ENCODE assay signal across 8 mouse cellular contexts in the genomic region with DNA sequence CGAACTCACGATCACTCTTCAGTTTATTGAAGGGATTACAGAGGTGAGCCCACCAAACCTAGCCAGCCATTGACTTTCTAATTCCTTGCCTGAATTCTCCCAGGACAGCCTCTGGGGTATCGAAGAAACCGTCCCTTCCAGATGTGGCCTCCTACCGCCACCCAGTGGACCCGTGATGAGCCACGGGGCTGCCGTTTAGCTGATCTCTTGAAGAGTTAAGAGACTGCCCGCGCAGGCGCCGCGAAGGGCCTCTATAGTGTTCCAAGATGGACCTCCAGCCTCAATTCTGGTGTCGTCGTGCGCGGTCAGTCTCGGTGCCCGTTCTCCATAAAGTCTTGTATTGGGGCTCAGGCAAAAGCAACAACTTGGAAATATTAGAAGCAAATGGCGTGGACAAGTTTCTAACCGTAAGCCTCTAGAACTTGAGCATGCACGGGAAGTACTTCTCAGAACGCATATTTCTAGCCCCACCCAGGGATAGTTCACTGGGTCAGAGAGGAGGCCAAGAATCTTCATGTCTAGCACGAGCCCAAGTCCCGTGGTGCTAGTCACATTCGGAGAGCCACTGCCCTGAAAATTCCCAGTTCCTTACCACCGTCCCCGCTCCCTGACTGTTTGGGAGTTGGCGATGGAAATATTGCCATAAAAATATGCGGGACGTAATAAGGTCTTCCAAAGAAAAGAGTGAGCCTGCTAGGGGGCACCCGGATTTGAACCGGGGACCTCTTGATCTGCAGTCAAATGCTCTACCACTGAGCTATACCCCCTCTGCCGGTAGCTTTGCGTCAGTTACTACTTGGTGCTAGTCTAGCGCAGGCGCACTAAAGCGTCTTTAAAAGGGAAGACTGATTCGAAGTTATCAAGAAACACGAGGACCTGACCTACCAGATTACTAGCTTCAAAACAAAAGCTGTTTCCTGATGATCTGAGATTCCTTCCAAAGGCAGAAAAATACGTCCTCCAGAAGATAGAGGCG. TPM values are rescaled to one million over a fixed set of nuclear protein-coding genes. Genes with fewer than 3 reads are reported as not detected.
DNase-seq lines count a peak whose midpoint lies in the region; ATAC-seq and TF ChIP-seq lines count a peak whose summit lies in the region.

No protein-coding gene starts in this region.

- TF ChIP-seq CTCF in liver, adult 2 months (IDR thresholded peaks at IDR 0.05; ENCODE audit: low read depth, low read length): peak; percentile 94

- under 1% methylated on average over 42 of the region's 42 CpGs for WGBS in heart, embryonic 11.5 days (ENCODE audit: insufficient replicate concordance)
- under 1% methylated on average over 42 of the region's 42 CpGs for WGBS in kidney, embryonic 16.5 days
- WGBS in liver, adult 2 months: under 1% methylated on average over 42 of the region's 42 CpGs

- no peaks in the 10 kb centered on the region for H3K36me3 ChIP-seq in heart, embryonic 11.5 days (ENCODE audit: control insufficient read depth, insufficient read depth, low read length)
- no peaks in the 10 kb centered on the region for H3K36me3 ChIP-seq in kidney, embryonic 16.5 days (ENCODE audit: insufficient read depth, low read length)
- H3K36me3 ChIP-seq in liver, adult 2 months (ENCODE audit: control insufficient read depth, insufficient read depth, low read length): no peaks in the 10 kb centered on the region
- no peaks in the 10 kb centered on the region for H3K36me3 ChIP-seq in myocyte (ENCODE audit: control insufficient read depth, insufficient read depth)
- peaks cover 4% of the 10 kb centered on the region for H3K36me3 ChIP-seq in splenic B cell, adult 2 months (ENCODE audit: control insufficient read depth, insufficient read depth, low read length, poor library complexity, severe bottlenecking)

- peak overlapping the region; percentile 86 for H3K27ac ChIP-seq in heart, embryonic 11.5 days (ENCODE audit: low read depth, low read length)
- peak overlapping the region; percentile 89 for H3K27ac ChIP-seq in kidney, embryonic 16.5 days (ENCODE audit: low read length)
- peak overlapping the region; percentile 77 for H3K27ac ChIP-seq in liver, adult 2 months (replicated peaks; ENCODE audit: insufficient read depth, low read depth, low read length)

- peaks cover 41% of the 10 kb centered on the region for H3K27me3 ChIP-seq in heart, embryonic 11.5 days (ENCODE audit: control insufficient read depth, insufficient read depth, low read length)
- peaks cover 19% of the 10 kb centered on the region for H3K27me3 ChIP-seq in kidney, embryonic 16.5 days (ENCODE audit: insufficient read depth, low read length)
- peaks cover 3% of the 10 kb centered on the region; the same call in 1 of the 2 replicates for H3K27me3 ChIP-seq in liver, adult 2 months (ENCODE audit: control insufficient read depth, insufficient read depth, low read length)
- H3K27me3 ChIP-seq in myocyte (ENCODE audit: control insufficient read depth, insufficient read depth, insufficient read length): no peaks in the 10 kb centered on the region
- H3K27me3 ChIP-seq in splenic B cell, adult 2 months (ENCODE audit: control insufficient read depth, insufficient read depth, low read length, poor library complexity, severe bottlenecking): no peaks in the 10 kb centered on the region

- H3K9me3 ChIP-seq in heart, embryonic 11.5 days (replicated peaks; ENCODE audit: control insufficient read depth, low read length): no peaks in the 10 kb centered on the region
- no peaks in the 10 kb centered on the region for H3K9me3 ChIP-seq in kidney, embryonic 16.5 days (ENCODE audit: low read length)

- H3K79me2 ChIP-seq in liver, adult 2 months (ENCODE audit: control insufficient read depth, insufficient read depth, low read length): no peaks in the 10 kb centered on the region
- H3K79me2 ChIP-seq in myocyte (ENCODE audit: control insufficient read depth, insufficient read depth): no peaks in the 10 kb centered on the region

- TF ChIP-seq POLR2A in liver, adult 2 months (IDR thresholded peaks at IDR 0.05; ENCODE audit: extremely low read depth, insufficient read depth, low read length): no peak
- TF ChIP-seq POLR2A in myocyte (IDR thresholded peaks at IDR 0.05; ENCODE audit: insufficient read length, low read depth): peak; percentile 48

- peaks cover 17% of the 10 kb centered on the region for H3K4me1 ChIP-seq in heart, embryonic 11.5 days (ENCODE audit: control insufficient read depth, insufficient read depth, low read length)
- peaks cover 18% of the 10 kb centered on the region for H3K4me1 ChIP-seq in kidney, embryonic 16.5 days (ENCODE audit: insufficient read depth, low read length)
- no peaks in the 10 kb centered on the region for H3K4me1 ChIP-seq in liver, adult 2 months (ENCODE audit: control insufficient read depth, insufficient read depth, low read length)

- DNase-seq in B cell, adult 2 months: peak; percentile 96 to 97
- peak; percentile 95 for DNase-seq in brain, adult 2 months (ENCODE audit: low read depth, low spot score)
- peak; percentile 89 for DNase-seq in liver, adult 2 months (ENCODE audit: extremely low read depth, low read depth, low spot score)
- peak; percentile 97 for DNase-seq in splenic B cell, adult 2 months (ENCODE audit: low read depth, low spot score)

- peak overlapping the region; percentile 90 for H3K4me3 ChIP-seq in heart, embryonic 11.5 days (ENCODE audit: low read depth, low read length)
- H3K4me3 ChIP-seq in kidney, embryonic 16.5 days (ENCODE audit: low read length): peak overlapping the region; percentile 86
- peak overlapping the region; percentile 85 for H3K4me3 ChIP-seq in liver, adult 2 months (ENCODE audit: insufficient read depth, low read depth, low read length)
- peak overlapping the region; percentile 41 for H3K4me3 ChIP-seq in myocyte

- ATAC-seq in erythroblast, adult 5-6 weeks (replicated peaks; ENCODE audit: low FRiP score, poor library complexity, severe bottlenecking): peak; percentile 76
- peak; percentile 82 for ATAC-seq in heart, embryonic 11.5 days (replicated peaks; ENCODE audit: insufficient number of reproducible peaks, low FRiP score, low TSS enrichment)
- peak; percentile 88 for ATAC-seq in kidney, embryonic 16.5 days (ENCODE audit: low FRiP score, low TSS enrichment)

- no peak overlapping the region for H3ac ChIP-seq in myocyte (ENCODE audit: control insufficient read depth, insufficient read length)

- peak overlapping the region; percentile 78 for H3K4me2 ChIP-seq in heart, embryonic 11.5 days
- H3K4me2 ChIP-seq in kidney, embryonic 16.5 days (replicated peaks; ENCODE audit: low read depth, low read length): peak overlapping the region; percentile 63
- peak overlapping the region; percentile 83 for H3K4me2 ChIP-seq in myocyte (ENCODE audit: low read depth)

- H3K9ac ChIP-seq in heart, embryonic 11.5 days (ENCODE audit: low read depth, low read length): peak overlapping the region; percentile 88
- peak overlapping the region; percentile 84 for H3K9ac ChIP-seq in kidney, embryonic 16.5 days (replicated peaks; ENCODE audit: low read length)
- H3K9ac ChIP-seq in liver, adult 2 months (ENCODE audit: low read depth, low read length): peak overlapping the region; percentile 89

TF ChIP-seq in myocyte, 11 proteins besides CTCF, POLR2A, EP300 and RAD21 (continues in another document):
- TF ChIP-seq REST (IDR thresholded peaks at IDR 0.05; ENCODE audit: insufficient read depth, insufficient read length) (no peak), MYOD1 (IDR thresholded peaks at IDR 0.05; ENCODE audit: control insufficient read depth in 1 of 3, insufficient read length in 2 of 3, low read depth in 2 of 3) (no peak), USF1 (IDR thresholded peaks at IDR 0.05; ENCODE audit: low read depth) (no peak), POLR2AphosphoS2 (IDR thresholded peaks at IDR 0.05; ENCODE audit: insufficient read length, low read depth) (peak; percentile 29), TCF3 (IDR thresholded peaks at IDR 0.05; ENCODE audit: insufficient read length, low read depth) (no peak), SRF (IDR thresholded peaks at IDR 0.05; ENCODE audit: control insufficient read depth, insufficient read length, low read depth) (no peak)

RNA-seq across cellular contexts. Expression of a gene that starts 1.6 kb away (rescaled TPM):
- 2.1 TPM in 1 of 2 replicates, not detected in the other for total RNA-seq in erythroblast, adult 5-6 weeks (2015; ENCODE audit: low replicate concordance)
- total RNA-seq in erythroblast, adult 5-6 weeks (2017; ENCODE audit: low replicate concordance): 1.0 and 1.8 TPM in 2 replicates
- polyA plus RNA-seq in heart, embryonic 11.5 days (2014; fragmentation: Nextera tagmentation; extraction: Ambion mirVana): 0.14 TPM in 1 of 2 replicates, not detected in the other
- 1.8 and 2.3 TPM in 2 replicates for polyA plus RNA-seq in kidney, embryonic 16.5 days (2015; fragmentation: Nextera tagmentation; extraction: Ambion mirVana)
- 0.28 and 0.47 TPM in 2 replicates for total RNA-seq in liver, adult 2 months (2014; rRNA removed)
- 0.58 and 1.2 TPM in 2 replicates for polyA plus RNA-seq in liver, adult 2 months (2012; rRNA removed)
- polyA plus RNA-seq in myocyte (2012; fragmentation: generic; extraction: Trizol): 2.7 TPM

RNA-seq across cellular contexts. Expression of a gene that starts 8.1 kb away (rescaled TPM):
- 0.96 and 5.9 TPM in 2 replicates for total RNA-seq in erythroblast, adult 5-6 weeks (2015; ENCODE audit: low replicate concordance)
- total RNA-seq in erythroblast, adult 5-6 weeks (2017; ENCODE audit: low replicate concordance): 1.5 and 2.6 TPM in 2 replicates
- polyA plus RNA-seq in heart, embryonic 11.5 days (2014; fragmentation: Nextera tagmentation; extraction: Ambion mirVana): 7.2 and 8.0 TPM in 2 replicates
- polyA plus RNA-seq in kidney, embryonic 16.5 days (2015; fragmentation: Nextera tagmentation; extraction: Ambion mirVana): 7.3 and 7.4 TPM in 2 replicates
- total RNA-seq in liver, adult 2 months (2014; rRNA removed): 0.20 and 0.37 TPM in 2 replicates
- polyA plus RNA-seq in liver, adult 2 months (2012; rRNA removed): 0.44 and 0.55 TPM in 2 replicates
- 2.1 TPM for polyA plus RNA-seq in myocyte (2012; fragmentation: generic; extraction: Trizol)

RNA-seq across cellular contexts. Expression of a gene that starts 35.0 kb away (rescaled TPM):
- not detected in 2 replicates for total RNA-seq in erythroblast, adult 5-6 weeks (2015; ENCODE audit: low replicate concordance)
- 0.34 TPM in 1 of 2 replicates, not detected in the other for total RNA-seq in erythroblast, adult 5-6 weeks (2017; ENCODE audit: low replicate concordance)
- polyA plus RNA-seq in heart, embryonic 11.5 days (2014; fragmentation: Nextera tagmentation; extraction: Ambion mirVana): 5.0 and 6.1 TPM in 2 replicates
- polyA plus RNA-seq in kidney, embryonic 16.5 days (2015; fragmentation: Nextera tagmentation; extraction: Ambion mirVana): 12.8 TPM in 2 replicates
- total RNA-seq in liver, adult 2 months (2014; rRNA removed): 0.37 and 0.54 TPM in 2 replicates
- polyA plus RNA-seq in liver, adult 2 months (2012; rRNA removed): 0.81 and 0.84 TPM in 2 replicates
- 163 TPM for polyA plus RNA-seq in myocyte (2012; fragmentation: generic; extraction: Trizol)

RNA-seq across cellular contexts. Expression of a gene that starts 38.7 kb away (rescaled TPM):
- 701 and 899 TPM in 2 replicates for total RNA-seq in erythroblast, adult 5-6 weeks (2015; ENCODE audit: low replicate concordance)
- 332 and 357 TPM in 2 replicates for total RNA-seq in erythroblast, adult 5-6 weeks (2017; ENCODE audit: low replicate concordance)
- polyA plus RNA-seq in heart, embryonic 11.5 days (2014; fragmentation: Nextera tagmentation; extraction: Ambion mirVana): 855 and 888 TPM in 2 replicates
- polyA plus RNA-seq in kidney, embryonic 16.5 days (2015; fragmentation: Nextera tagmentation; extraction: Ambion mirVana): 950 and 1,086 TPM in 2 replicates
- 606 and 614 TPM in 2 replicates for total RNA-seq in liver, adult 2 months (2014; rRNA removed)
- 224 and 235 TPM in 2 replicates for polyA plus RNA-seq in liver, adult 2 months (2012; rRNA removed)
- 2,972 TPM for polyA plus RNA-seq in myocyte (2012; fragmentation: generic; extraction: Trizol)

Comparison
In these comparisons a context has a peak if more than half of its experiments do, and no peak if none do; other contexts are left out.
1. Peak in every context shown above with its lines: DNase-seq, ATAC-seq, H3K4me3 ChIP-seq and H3K27ac ChIP-seq.
2. RNA of a gene that starts 35.0 kb away (polyA plus RNA-seq): 163 TPM in myocyte (single experiment); 12.8 TPM in kidney, embryonic 16.5 days, 5.0 to 6.1 TPM in heart, embryonic 11.5 days and 0.81 to 0.84 TPM in liver, adult 2 months; every median in the first group is over 10 times any median in the second.